Comparison of ENCODE assay signal across 9 mouse cellular contexts in the genomic region with DNA sequence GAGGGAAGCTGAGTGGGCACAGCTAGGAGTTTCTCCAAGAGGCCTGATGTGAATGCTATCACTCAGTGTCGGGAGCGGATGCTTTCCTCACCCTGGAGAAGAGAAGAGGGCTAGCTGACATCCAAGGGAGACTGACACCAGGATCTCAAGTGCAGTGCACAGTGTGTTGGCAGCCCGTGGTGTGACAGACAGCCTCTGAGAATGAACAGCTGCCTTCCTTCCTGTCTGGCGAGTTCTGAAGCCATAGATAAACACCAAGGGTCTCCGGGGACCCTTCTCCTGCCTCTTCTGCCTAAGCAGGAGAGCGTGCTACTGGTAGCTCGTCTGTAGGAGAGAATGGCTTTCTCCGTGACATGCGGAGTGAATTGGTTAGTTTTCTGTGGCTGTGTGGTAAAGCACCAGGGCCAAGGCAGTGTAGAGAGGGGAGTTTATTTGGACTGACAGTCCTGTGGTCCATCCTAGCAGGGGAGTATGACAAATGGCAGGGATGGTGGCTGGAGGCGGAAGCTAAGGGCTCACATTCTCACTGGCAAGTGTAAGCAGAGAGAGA. TPM values are rescaled to one million over a fixed set of nuclear protein-coding genes. Genes with fewer than 3 reads are reported as not detected.
A peak's percentile ranks its signal among the peaks of the same experiment; 100 is the strongest.
DNase-seq lines count a peak whose midpoint lies in the region; ATAC-seq and TF ChIP-seq lines count a peak whose summit lies in the region.
"Had no signal": no experiment of that assay in that cellular context is flagged by ENCODE, and none has a peak within 500 bp of the region (broad histone marks: within the 10 kb centered on the region; RNA-seq: fewer than 3 reads in every experiment).

No protein-coding gene starts in this region.

- no peak overlapping the region for H3K4me3 ChIP-seq in lung, embryonic 16.5 days (ENCODE audit: low read length)
- peak overlapping the region; percentile 42; the same call in 1 of the 2 replicates for H3K4me3 ChIP-seq in heart, embryonic 10.5 days
- H3K4me3 ChIP-seq in intestine, embryonic 16.5 days (ENCODE audit: low read length): no peak overlapping the region
- no peak overlapping the region for H3K4me3 ChIP-seq in neural tube, embryonic 13.5 days
- no peak overlapping the region for H3K4me3 ChIP-seq in cerebellum, adult 2 months (replicated peaks; ENCODE audit: insufficient read depth, low read depth, low read length)

- no peak overlapping the region for H3K4me2 ChIP-seq in lung, embryonic 16.5 days (ENCODE audit: low read depth, low read length)
- no peak overlapping the region for H3K4me2 ChIP-seq in intestine, embryonic 16.5 days (ENCODE audit: low read depth, low read length)
- 0 out of 2 replicates have a peak overlapping the region, but pooled peaks have one; percentile 2 for H3K4me2 ChIP-seq in neural tube, embryonic 13.5 days

- no peak overlapping the region for H3K27ac ChIP-seq in lung, embryonic 16.5 days (ENCODE audit: low read length)
- H3K27ac ChIP-seq in heart, embryonic 10.5 days: peak overlapping the region; percentile 56
- H3K27ac ChIP-seq in intestine, embryonic 16.5 days (ENCODE audit: low read length): no peak overlapping the region
- 0 out of 2 replicates have a peak overlapping the region, but pooled peaks have one; percentile 14 for H3K27ac ChIP-seq in neural tube, embryonic 13.5 days (replicated peaks)
- H3K27ac ChIP-seq in cerebellum, adult 2 months (ENCODE audit: insufficient read depth, low read length): no peak overlapping the region

- DNase-seq in lung, postnatal 25 days (ENCODE audit: low spot score): no peak
- DNase-seq in heart, embryonic 10.5 days (ENCODE audit: low spot score): peak; percentile 94
- no peak for DNase-seq in right cerebral cortex, postnatal 25 days
- no peak for DNase-seq in cerebellum, adult 2 months
- DNase-seq in adrenal gland, adult (ENCODE audit: inconsistent age in 2 of 2, low spot score in 1 of 2): no peak
- DNase-seq: cerebellum, adult 9-11 months had no signal

- no peak for TF ChIP-seq POLR2A in cerebellum, adult 2 months (IDR thresholded peaks at IDR 0.05; ENCODE audit: borderline replicate concordance, insufficient read depth, low read length)

- H3K36me3 ChIP-seq in lung, embryonic 16.5 days (ENCODE audit: control insufficient read depth, insufficient read depth, low read length): no peaks in the 10 kb centered on the region
- 0 out of 2 replicates have a peak, but pooled peaks cover 2% of the 10 kb centered on the region for H3K36me3 ChIP-seq in heart, embryonic 10.5 days
- peaks cover under 1% of the 10 kb centered on the region; the same call in 1 of the 2 replicates for H3K36me3 ChIP-seq in intestine, embryonic 16.5 days (ENCODE audit: control insufficient read depth, insufficient read depth, low read length)
- no peaks in the 10 kb centered on the region for H3K36me3 ChIP-seq in neural tube, embryonic 13.5 days

- H3K9me3 ChIP-seq in lung, embryonic 16.5 days (ENCODE audit: control insufficient read depth, low read length): no peaks in the 10 kb centered on the region
- H3K9me3 ChIP-seq in heart, embryonic 10.5 days: no peaks in the 10 kb centered on the region
- no peaks in the 10 kb centered on the region for H3K9me3 ChIP-seq in intestine, embryonic 16.5 days (ENCODE audit: control insufficient read depth, low read length)
- H3K9me3 ChIP-seq in neural tube, embryonic 13.5 days: no peaks in the 10 kb centered on the region

- H3K9ac ChIP-seq in lung, embryonic 16.5 days (ENCODE audit: low read length): no peak overlapping the region
- H3K9ac ChIP-seq in intestine, embryonic 16.5 days (ENCODE audit: low read depth, low read length): no peak overlapping the region
- no peak overlapping the region for H3K9ac ChIP-seq in neural tube, embryonic 13.5 days

- no peak for TF ChIP-seq CTCF in cerebellum, adult 2 months (IDR thresholded peaks at IDR 0.05; ENCODE audit: borderline replicate concordance, insufficient read depth, low read depth, low read length)

- peaks cover 51% of the 10 kb centered on the region for H3K4me1 ChIP-seq in lung, embryonic 16.5 days (replicated peaks; ENCODE audit: control insufficient read depth, insufficient read depth, low read length)
- H3K4me1 ChIP-seq in heart, embryonic 10.5 days: peaks cover 43% of the 10 kb centered on the region
- H3K4me1 ChIP-seq in intestine, embryonic 16.5 days (ENCODE audit: control insufficient read depth, insufficient read depth, low read length): peaks cover 41% of the 10 kb centered on the region
- H3K4me1 ChIP-seq in neural tube, embryonic 13.5 days (replicated peaks): peaks cover 51% of the 10 kb centered on the region
- H3K4me1 ChIP-seq in cerebellum, adult 2 months (ENCODE audit: control insufficient read depth, insufficient read depth, low read length): peaks cover 7% of the 10 kb centered on the region; the same call in 1 of the 2 replicates

- ATAC-seq in lung, embryonic 16.5 days (ENCODE audit: low read depth): peak; percentile 70
- ATAC-seq in intestine, embryonic 16.5 days: peak; percentile 45
- peak; percentile 14; the same call in 1 of the 2 replicates for ATAC-seq in neural tube, embryonic 13.5 days (ENCODE audit: low read depth)

- WGBS in lung, embryonic 16.5 days: 25% methylated on average over 10 of the region's 10 CpGs
- WGBS in heart, embryonic 10.5 days: 6% methylated on average over 10 of the region's 10 CpGs
- WGBS in intestine, embryonic 16.5 days: 41% methylated on average over 10 of the region's 10 CpGs
- WGBS in neural tube, embryonic 13.5 days: 45% methylated on average over 10 of the region's 10 CpGs
- 63% methylated on average over 10 of the region's 10 CpGs for WGBS in cerebellum, adult 2 months

- H3K27me3 ChIP-seq in lung, embryonic 16.5 days (ENCODE audit: control insufficient read depth, insufficient read depth, low read depth, low read length): no peaks in the 10 kb centered on the region
- H3K27me3 ChIP-seq in heart, embryonic 10.5 days (ENCODE audit: insufficient read depth, poor library complexity, severe bottlenecking): peaks cover 32% of the 10 kb centered on the region
- no peaks in the 10 kb centered on the region for H3K27me3 ChIP-seq in intestine, embryonic 16.5 days (replicated peaks; ENCODE audit: control insufficient read depth, insufficient read depth, low read length)
- H3K27me3 ChIP-seq in neural tube, embryonic 13.5 days: no peaks in the 10 kb centered on the region; the same call in 1 of the 2 replicates
- H3K27me3 ChIP-seq in cerebellum, adult 2 months (ENCODE audit: control insufficient read depth, insufficient read depth, low read length): no peaks in the 10 kb centered on the region

RNA-seq across cellular contexts. Expression of a gene that starts 58.0 kb away (rescaled TPM):
- polyA plus RNA-seq in lung, embryonic 16.5 days (2015; fragmentation: Nextera tagmentation; extraction: Ambion mirVana): 29.3 and 33.2 TPM in 2 replicates
- 14.4 and 21.0 TPM in 2 replicates for polyA plus RNA-seq in heart, embryonic 10.5 days (2016; fragmentation: Nextera tagmentation; extraction: Ambion mirVana)
- 17.7 and 19.2 TPM in 2 replicates for polyA plus RNA-seq in intestine, embryonic 16.5 days (2015; fragmentation: Nextera tagmentation; extraction: Ambion mirVana)
- 23.7 and 26.0 TPM in 2 replicates for polyA plus RNA-seq in neural tube, embryonic 13.5 days (2015; fragmentation: Nextera tagmentation; extraction: Ambion mirVana)
- polyA plus RNA-seq in cerebellum, adult 2 months (2012; rRNA removed): 30.0 TPM in 2 replicates

Comparison
In these comparisons a context has a peak if more than half of its experiments do, and no peak if none do; other contexts are left out.
1. ATAC-seq: peak in every context shown above with its lines; median percentile 70 in lung, embryonic 16.5 days; 45 in intestine, embryonic 16.5 days; 14 in neural tube, embryonic 13.5 days.
2. H3K27ac ChIP-seq: peak in heart, embryonic 10.5 days (single experiment) and neural tube, embryonic 13.5 days (single experiment); none in lung, embryonic 16.5 days (single experiment), intestine, embryonic 16.5 days (single experiment) and cerebellum, adult 2 months (single experiment).